Mouse (Mus musculus): Measurements from ENCODE around the gene Cdc40.

GRCm38 (mm10) chr10:40896656-40897055 lies 13.5 kb upstream of the Cdc40 start:
- TF ChIP-seq CTCF (IDR thresholded peaks at IDR 0.05) (no peak), EP300 (IDR thresholded peaks at IDR 0.05) (no peak)

All from lung, postnatal 0 days (tissue).